Mouse (Mus musculus) CH12.LX (cell line): Measurements from ENCODE around the gene Prss29. TPM values are rescaled to one million over a fixed set of nuclear protein-coding genes. Genes with fewer than 3 reads are reported as not detected.

Experiments used
- DNase-seq: peaks from one replicate; pipeline ENCODE4 v3.0.0-alpha.2; 2013; ENCODE audit errors: extremely low read depth
- H3K27ac ChIP-seq: 2 replicates; pipeline ENCODE4 v1.5.1; 2012; ENCODE audit warnings: low read depth, mild to moderate bottlenecking, control low read depth, moderate library complexity; ENCODE audit not compliant: insufficient read depth
- H3K27me3 ChIP-seq: replicated peaks from 2 replicates; pipeline ENCODE3; 2012; ENCODE audit warnings: inconsistent platforms
- H3K36me3 ChIP-seq, 2 experiments: replicated peaks in 1 of 2; 2 replicates each; pipeline versions ENCODE3 to v1.6.1; 2012; ENCODE audit warnings: inconsistent platforms in 1 of 2, low read length in 1 of 2, mild to moderate bottlenecking in 1 of 2, mixed read lengths in 1 of 2, moderate library complexity in 1 of 2; ENCODE audit not compliant: control insufficient read depth in 1 of 2, insufficient read depth in 1 of 2
- H3K4me1 ChIP-seq, 2 experiments: 2 replicates each; pipeline ENCODE4 v1.6.1; 2012; ENCODE audit warnings: inconsistent platforms in 1 of 2, moderate library complexity in 1 of 2; ENCODE audit not compliant: insufficient read depth in 2 of 2, control insufficient read depth in 1 of 2
- H3K4me2 ChIP-seq: 2 replicates; pipeline ENCODE4 v1.6.1; 2012; ENCODE audit warnings: low read depth, mild to moderate bottlenecking, control low read depth; ENCODE audit not compliant: poor library complexity, insufficient read depth, severe bottlenecking
- H3K4me3 ChIP-seq, 3 experiments: fragments of 150-350 bp in 1 of 3; sonication (generic) in 1 of 3; replicated peaks in 1 of 3; 2 replicates each; pipeline versions ENCODE3 to v1.5.1; 2011 to 2012; ENCODE audit warnings: low read depth in 2 of 3, low read length in 2 of 3, mild to moderate bottlenecking in 2 of 3, moderate library complexity in 2 of 3, control low read depth in 1 of 3, improper control_type of control experiment in 1 of 3, inconsistent platforms in 1 of 3, mixed read lengths in 1 of 3; ENCODE audit not compliant: poor library complexity in 1 of 3
- H3K79me2 ChIP-seq: replicated peaks from 2 replicates; pipeline ENCODE4 v1.6.1; 2012; ENCODE audit warnings: mild to moderate bottlenecking, moderate library complexity; ENCODE audit not compliant: control insufficient read depth, poor library complexity, insufficient read depth, severe bottlenecking; ENCODE audit errors: extremely low read depth
- H3K9ac ChIP-seq: 2 replicates; pipeline ENCODE4 v1.6.1; 2012; ENCODE audit warnings: low read depth, mild to moderate bottlenecking, control low read depth, moderate library complexity; ENCODE audit not compliant: insufficient read depth
- H3K9me3 ChIP-seq: replicated peaks from 2 replicates; pipeline ENCODE3; 2012; ENCODE audit warnings: low read length, inconsistent platforms, mixed read lengths
- BHLHE40 ChIP-seq: IDR thresholded peaks from 2 replicates; pipeline ENCODE4 v1.6.1; 2011; ENCODE audit warnings: mild to moderate bottlenecking, low read depth, low read length, improper control_type of control experiment
- CHD1 ChIP-seq: IDR thresholded peaks from 2 replicates; pipeline ENCODE4 v1.6.1; 2012; ENCODE audit warnings: low read depth, low read length, improper control_type of control experiment, inconsistent platforms
- CHD2 ChIP-seq: IDR thresholded peaks from 2 replicates; pipeline ENCODE4 v1.6.1; 2011; ENCODE audit warnings: low read length, improper control_type of control experiment
- E2F4 ChIP-seq: IDR thresholded peaks from 2 replicates; pipeline ENCODE4 v1.6.1; 2011; ENCODE audit warnings: low read depth, low read length, improper control_type of control experiment; ENCODE audit not compliant: insufficient replicate concordance
- ELF1 ChIP-seq: IDR thresholded peaks from 2 replicates; pipeline ENCODE4 v1.6.1; 2014; ENCODE audit warnings: low read depth, mild to moderate bottlenecking, inconsistent platforms, low read length, improper control_type of control experiment
- ETS1 ChIP-seq: conservative IDR thresholded peaks from 2 replicates; pipeline ENCODE4 v1.6.1; 2012; ENCODE audit warnings: low read depth, mild to moderate bottlenecking, inconsistent platforms, low read length, improper control_type of control experiment, moderate library complexity
- JUN ChIP-seq: IDR thresholded peaks from 2 replicates; pipeline ENCODE4 v1.6.1; 2011; ENCODE audit warnings: low read depth, mild to moderate bottlenecking, low read length, improper control_type of control experiment, moderate library complexity; ENCODE audit not compliant: insufficient read depth
- JUND ChIP-seq: conservative IDR thresholded peaks from 2 replicates; pipeline ENCODE4 v1.6.1; 2011; ENCODE audit warnings: low read depth, low read length, improper control_type of control experiment
- KAT2A ChIP-seq: IDR thresholded peaks from 2 replicates; pipeline ENCODE4 v1.6.1; 2012; ENCODE audit warnings: low read length, improper control_type of control experiment, inconsistent platforms; ENCODE audit not compliant: insufficient replicate concordance
- MAX ChIP-seq: IDR thresholded peaks from 2 replicates; pipeline ENCODE4 v1.6.1; 2011; ENCODE audit warnings: low read length, improper control_type of control experiment
- MEF2A ChIP-seq: IDR thresholded peaks from 2 replicates; pipeline ENCODE4 v1.6.1; 2014; ENCODE audit warnings: low read depth, mild to moderate bottlenecking, inconsistent platforms, low read length, improper control_type of control experiment, borderline replicate concordance
- MXI1 ChIP-seq: IDR thresholded peaks from 2 replicates; pipeline ENCODE4 v1.6.1; 2011; ENCODE audit warnings: mild to moderate bottlenecking, low read depth, low read length, improper control_type of control experiment
- MYC ChIP-seq: IDR thresholded peaks from 2 replicates; pipeline ENCODE4 v1.6.1; 2011; ENCODE audit warnings: low read depth, mild to moderate bottlenecking, improper control_type of control experiment, low read length
- PAX5 ChIP-seq: IDR thresholded peaks from 2 replicates; pipeline ENCODE4 v1.6.1; 2012; ENCODE audit warnings: low read length, inconsistent platforms, mixed read lengths
- POLR2AphosphoS2 ChIP-seq: IDR thresholded peaks from 2 replicates; pipeline ENCODE4 v1.6.1; 2011; ENCODE audit warnings: low read depth, low read length, improper control_type of control experiment
- RAD21 ChIP-seq: IDR thresholded peaks from 2 replicates; pipeline ENCODE4 v1.6.1; 2011; ENCODE audit warnings: low read depth, mild to moderate bottlenecking, low read length, improper control_type of control experiment, moderate library complexity
- SIN3A ChIP-seq: IDR thresholded peaks from 2 replicates; pipeline ENCODE4 v1.6.1; 2012; ENCODE audit warnings: low read length, improper control_type of control experiment, inconsistent platforms
- SMC3 ChIP-seq: IDR thresholded peaks from 2 replicates; pipeline ENCODE4 v1.6.1; 2011; ENCODE audit warnings: low read depth, low read length, improper control_type of control experiment
- TCF12 ChIP-seq: IDR thresholded peaks from 2 replicates; pipeline ENCODE4 v1.6.1; 2014; ENCODE audit warnings: low read depth, mild to moderate bottlenecking, inconsistent platforms, low read length, improper control_type of control experiment
- UBTF ChIP-seq: IDR thresholded peaks from 2 replicates; pipeline ENCODE4 v1.6.1; 2012; ENCODE audit warnings: low read depth, mild to moderate bottlenecking, inconsistent platforms, low read length, improper control_type of control experiment, moderate library complexity
- USF1 ChIP-seq: IDR thresholded peaks from 2 replicates; pipeline ENCODE4 v1.6.1; 2014; ENCODE audit warnings: low read depth, mild to moderate bottlenecking, inconsistent platforms, low read length, improper control_type of control experiment
- ZC3H11A ChIP-seq: IDR thresholded peaks from 2 replicates; pipeline ENCODE4 v1.6.1; 2012; ENCODE audit warnings: low read depth, mild to moderate bottlenecking, inconsistent platforms, low read length, improper control_type of control experiment
- ZNF384 ChIP-seq: IDR thresholded peaks from 2 replicates; pipeline ENCODE4 v1.6.1; 2012; ENCODE audit warnings: low read depth, low read length, improper control_type of control experiment, inconsistent platforms
- dilution Hi-C: fragments of 300-500 bp; cut with MboI; formaldehyde crosslinking; loops from 2 replicates; pipeline ENCODE4 v1.14.3; 2020; ENCODE audit warnings: low sequenced_read_pairs; ENCODE audit not compliant: extremely low pct_unique_long_range_greater_than_20kb, extremely low pct_ligation_motif_present
- in situ Hi-C: fragments of 300-500 bp; cut with MboI; formaldehyde crosslinking; loops from 3 replicates; pipeline ENCODE4 v1.14.3; 2019; ENCODE audit warnings: low sequenced_read_pairs, low pct_ligation_motif_present, low pct_unique_long_range_greater_than_20kb, mixed read lengths
- polyA plus RNA-seq: library from polyadenylated mRNA; unstranded; fragments of >175 nt; gene quantifications from 2 replicates; pipeline ENCODE4 v1.2.1, GENCODE M21; 2012; ENCODE audit warnings: low read depth; ENCODE audit not compliant: insufficient read length
- total RNA-seq, 2 experiments: library from RNA; depleted of rRNA; stranded (reverse); fragments of 300-350 nt in 1 of 2; fragments of >200 nt in 1 of 2; gene quantifications; 2 replicates each; pipeline ENCODE4 v1.2.3; 2012 to 2014

Prss29 gene
- not detected in 2 replicates for total RNA-seq (2012; rRNA removed)
- total RNA-seq (2014; rRNA removed) = not detected in 2 replicates
- polyA plus RNA-seq = not detected in 2 replicates

- TF ChIP-seq TCF12 (no peak), BHLHE40 (no peak), ZC3H11A (no peak), ZNF384 (no peak), SIN3A (no peak), RAD21 (no peak), USF1 (no peak), KAT2A (no peak), JUND (no peak), SMC3 (no peak), POLR2AphosphoS2 (no peak), ELF1 (no peak), E2F4 (no peak), UBTF (no peak), MEF2A (no peak), MXI1 (no peak), PAX5 (no peak), CHD2 (no peak), MAX (no peak)
- TF ChIP-seq, all 38 proteins: peak for 0
- Histone ChIP-seq H3K9ac (no peak within 1 kb of the TSS), H3K4me1 (no peaks in the 10 kb centered on the region), H3K79me2 (no peaks in the 10 kb centered on the region), H3K9me3 (no peaks in the 10 kb centered on the region), H3K27ac (no peak within 1 kb of the TSS), H3K4me3 (no peak within 1 kb of the TSS), H3K4me2 (no peak within 1 kb of the TSS), H3K27me3 (peaks cover 88% of the 10 kb centered on the region), H3K36me3 (no peaks in the 10 kb centered on the region)
- in situ Hi-C loops (no loop called here), dilution Hi-C loops (no loop called here)
- no peak for DNase-seq
Measured at GRCm38 (mm10) chr17:25318354-25318753, at the start of gene Prss29. Gene Prss29, plus strand, starts transcription at chr17:25318654.

- H3K36me3 ChIP-seq = peaks cover 41 to 56% of the 10 kb centered on the region in 2 experiments
- H3K4me3 ChIP-seq = no peak overlapping the region
- TF ChIP-seq SIN3A (peak; percentile 92), MAX (no peak), ETS1 (peak; percentile 87), CHD1 (no peak), JUN (peak; percentile 34; the same call in 1 of the 2 replicates), MYC (peak; percentile 66; the same call in 1 of the 2 replicates), UBTF (no peak)
- TF ChIP-seq, all 38 proteins: peak for 4
- Histone ChIP-seq H3K4me2 (peak overlapping the region; percentile 89), H3K4me1 (peaks cover 11 to 36% of the 10 kb centered on the region in 2 experiments), H3K9ac (peak overlapping the region; percentile 100), H3K27ac (no peak overlapping the region), H3K9me3 (no peaks in the 10 kb centered on the region), H3K27me3 (peaks cover under 1% of the 10 kb centered on the region), H3K79me2 (peaks cover 70% of the 10 kb centered on the region)
- in situ Hi-C loops (loop anchor here (5.0 to 10.0 kb wide), 2 partner anchors 34 to 86 kb away; partner anchors contain the start of genes BC003965 and Unkl), dilution Hi-C loops (no loop called here)
- peak; percentile 68 for DNase-seq
Measured at GRCm38 (mm10) chr17:25270795-25271335, 47.6 kb upstream of the Prss29 start.
